ENCODE assay signal across 12 mouse cellular contexts in the genomic region with DNA sequence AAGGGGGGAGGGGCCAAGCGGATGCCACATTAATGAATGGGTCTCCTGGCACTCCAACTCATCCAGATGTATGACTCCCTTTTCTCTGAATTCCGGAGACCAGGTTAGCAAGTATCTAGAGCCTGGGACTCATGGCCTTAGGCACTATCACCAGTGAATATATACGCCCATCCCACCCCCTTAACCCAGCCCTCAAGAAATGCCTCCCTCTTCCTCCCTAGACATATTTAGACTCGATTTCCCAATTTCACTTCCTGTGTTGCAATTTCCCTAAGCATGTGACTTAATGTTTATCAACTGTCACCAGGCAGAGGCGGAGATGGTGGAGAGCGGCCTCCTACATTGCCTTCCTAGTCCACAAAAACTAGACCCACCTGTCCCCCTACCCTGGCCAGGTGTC. TPM values are rescaled to one million over a fixed set of nuclear protein-coding genes. Genes with fewer than 3 reads are reported as not detected.
DNase-seq lines count a peak whose midpoint lies in the region; ATAC-seq lines count a peak whose summit lies in the region.
"Had no signal": no experiment of that assay in that cellular context is flagged by ENCODE, and none has a peak within 500 bp of the region (broad histone marks: within the 10 kb centered on the region; RNA-seq: fewer than 3 reads in every experiment).

No protein-coding gene starts in this region.

- no peaks in the 10 kb centered on the region for H3K36me3 ChIP-seq in hindbrain, embryonic 10.5 days
- H3K36me3 ChIP-seq: midbrain, embryonic 10.5 days had no signal

- no peak overlapping the region for H3K27ac ChIP-seq in hindbrain, embryonic 10.5 days
- H3K27ac ChIP-seq: midbrain, embryonic 10.5 days had no signal

- H3K27me3 ChIP-seq in hindbrain, embryonic 10.5 days (ENCODE audit: insufficient read depth, poor library complexity, severe bottlenecking): no peaks in the 10 kb centered on the region

- DNase-seq in gastrocnemius, adult 18-20 months (ENCODE audit: low spot score): peak; percentile 25
- no peak for DNase-seq in gastrocnemius, postnatal 4 days (ENCODE audit: low spot score in 2 of 2)
- peak; percentile 99 for DNase-seq in 416B (ENCODE audit: low read depth)
- peak; percentile 68 for DNase-seq in lung, postnatal 10 days
- no peak for DNase-seq in hindbrain, embryonic 10.5 days (ENCODE audit: low spot score)
- DNase-seq in left cerebral cortex, postnatal 10 days (ENCODE audit: extremely low spot score in 1 of 2, low spot score in 2 of 2): no peak
- no peak for DNase-seq in layer of hippocampus, postnatal 10 days (ENCODE audit: low spot score in 2 of 2)
- DNase-seq: B cell, adult 2 months; cerebellum, postnatal 25 days had no signal

- ATAC-seq in hematopoietic stem cell, adult 5-6 weeks (replicated peaks in 1 of 2; ENCODE audit: insufficient read depth in 1 of 2, low FRiP score in 2 of 2, low TSS enrichment in 1 of 2, low read depth in 1 of 2, poor library complexity in 2 of 2, severe bottlenecking in 2 of 2): peak; percentile 67 to 83
- ATAC-seq: forebrain, embryonic 14.5 days had no signal

- H3K4me3 ChIP-seq in hindbrain, embryonic 10.5 days: no peak overlapping the region
- H3K4me3 ChIP-seq: midbrain, embryonic 10.5 days had no signal

- WGBS in hindbrain, embryonic 10.5 days: 84% methylated on average over 6 of the region's 6 CpGs

- intact Hi-C loops in left cerebral cortex, postnatal 10 days (cut with DNase I): no loop called here

- no peaks in the 10 kb centered on the region for H3K4me1 ChIP-seq in hindbrain, embryonic 10.5 days (replicated peaks)
- H3K4me1 ChIP-seq: midbrain, embryonic 10.5 days had no signal

- H3K9me3 ChIP-seq in hindbrain, embryonic 10.5 days: no peaks in the 10 kb centered on the region
- H3K9me3 ChIP-seq: midbrain, embryonic 10.5 days had no signal

RNA-seq across cellular contexts. Expression of a gene that starts 9.3 kb away (rescaled TPM):
- not detected for total RNA-seq in gastrocnemius, adult 18-20 months (2021)
- not detected for total RNA-seq in gastrocnemius, postnatal 4 days (2021)
- not detected in 2 replicates for total RNA-seq in hematopoietic stem cell, adult 5-6 weeks (2017)
- not detected in 2 replicates for polyA plus RNA-seq in hindbrain, embryonic 10.5 days (2016; fragmentation: Nextera tagmentation; extraction: Ambion mirVana)
- 1 to 10 TPM in 1 of 2 experiments, under 1 TPM in 1; 0.66 to 1.0 TPM for total RNA-seq in left cerebral cortex, postnatal 10 days (2021)
- total RNA-seq in layer of hippocampus, postnatal 10 days (2021): 1 to 10 TPM in 1 of 2 experiments, not detected in 1; 1.6 TPM
- polyA plus RNA-seq: forebrain, embryonic 14.5 days; midbrain, embryonic 10.5 days had no signal

RNA-seq across cellular contexts. Expression of a gene that starts 33.0 kb away (rescaled TPM):
- 10 to 100 TPM in 1 of 2 experiments, 1 to 10 TPM in 1; 6.7 to 10.3 TPM for total RNA-seq in gastrocnemius, adult 18-20 months (2021)
- total RNA-seq in gastrocnemius, postnatal 4 days (2021): 10 to 100 TPM; 66.9 to 68.6 TPM
- total RNA-seq in hematopoietic stem cell, adult 5-6 weeks (2017): 172 and 178 TPM in 2 replicates
- 262 and 276 TPM in 2 replicates for polyA plus RNA-seq in hindbrain, embryonic 10.5 days (2016; fragmentation: Nextera tagmentation; extraction: Ambion mirVana)
- 10 to 100 TPM; 89.6 to 95.4 TPM for total RNA-seq in left cerebral cortex, postnatal 10 days (2021)
- 100 to 1,000 TPM in 1 of 2 experiments, 10 to 100 TPM in 1; 93.4 to 122 TPM for total RNA-seq in layer of hippocampus, postnatal 10 days (2021)

RNA-seq across cellular contexts. Expression of a gene that starts 52.0 kb away (rescaled TPM):
- 10 to 100 TPM; 13.9 to 18.6 TPM for total RNA-seq in gastrocnemius, adult 18-20 months (2021)
- total RNA-seq in gastrocnemius, postnatal 4 days (2021): 10 to 100 TPM; 46.6 to 49.1 TPM
- 9.9 and 17.6 TPM in 2 replicates for total RNA-seq in hematopoietic stem cell, adult 5-6 weeks (2017)
- polyA plus RNA-seq in hindbrain, embryonic 10.5 days (2016; fragmentation: Nextera tagmentation; extraction: Ambion mirVana): 5.5 and 5.9 TPM in 2 replicates
- total RNA-seq in left cerebral cortex, postnatal 10 days (2021): 100 to 1,000 TPM; 111 to 118 TPM
- 100 to 1,000 TPM; 118 to 122 TPM for total RNA-seq in layer of hippocampus, postnatal 10 days (2021)

Comparison
In these comparisons a context has a peak if more than half of its experiments do, and no peak if none do; other contexts are left out.
1. DNase-seq: peak in gastrocnemius, adult 18-20 months (single experiment), 416B (single experiment) and lung, postnatal 10 days (single experiment); none in gastrocnemius, postnatal 4 days (0 of 2), hindbrain, embryonic 10.5 days (single experiment), left cerebral cortex, postnatal 10 days (0 of 2) and layer of hippocampus, postnatal 10 days (0 of 2).
2. RNA of a gene that starts 33.0 kb away (total RNA-seq): 172 to 178 TPM in hematopoietic stem cell, adult 5-6 weeks, 93.4 to 122 TPM in layer of hippocampus, postnatal 10 days, 89.6 to 95.4 TPM in left cerebral cortex, postnatal 10 days and 66.9 to 68.6 TPM in gastrocnemius, postnatal 4 days; 6.7 to 10.3 TPM in gastrocnemius, adult 18-20 months; every median in the first group is over 4 times any median in the second.